23 mouse cellular contexts compared by ENCODE assay signal in genomic region chr6:148318736-148319135, GRCm38 (mm10).
DNase-seq lines count a peak whose midpoint lies in the region; ATAC-seq and TF ChIP-seq lines count a peak whose summit lies in the region.
"Had no signal": no experiment of that assay in that cellular context is flagged by ENCODE, and none has a peak within 500 bp of the region (broad histone marks: within the 10 kb centered on the region; RNA-seq: fewer than 3 reads in every experiment).

No protein-coding gene starts in this region.

- ATAC-seq in lung, embryonic 14.5 days (ENCODE audit: insufficient read depth) = peak; percentile 90
- 0 out of 2 replicates have a peak, but pooled peaks have one; percentile 40 for ATAC-seq in intestine, embryonic 16.5 days
- ATAC-seq: forebrain, embryonic 16.5 days; midbrain, embryonic 16.5 days had no signal

- DNase-seq in heart, adult 11 months = peak; percentile 85
- no peak for DNase-seq in heart, postnatal 14 days
- DNase-seq in lung, embryonic 14.5 days = peak; percentile 59
- no peak for DNase-seq in lung, adult 2 months
- peak; percentile 65 for DNase-seq in 3T3-L1 (ENCODE audit: low read depth, low spot score)
- no peak for DNase-seq in left cerebral cortex, adult 2 months (ENCODE audit: extremely low spot score in 1 of 2, low spot score in 2 of 2)
- DNase-seq: adrenal gland, postnatal 14 days; cerebellum, adult 8-10 months; gastrocnemius, postnatal 10 days; kidney, adult 18-20 months; kidney, postnatal 14 days; liver; thymus, adult 18-20 months; thymus, postnatal 36 days had no signal

- no peak for TF ChIP-seq POLR2A in lung, adult 2 months (IDR thresholded peaks at IDR 0.05; ENCODE audit: borderline replicate concordance, extremely low read depth, low read depth, low read length)

- H3K36me3 ChIP-seq in lung, embryonic 14.5 days (ENCODE audit: insufficient read depth) = no peaks in the 10 kb centered on the region
- no peaks in the 10 kb centered on the region for H3K36me3 ChIP-seq in intestine, embryonic 16.5 days (ENCODE audit: control insufficient read depth, insufficient read depth, low read length)
- H3K36me3 ChIP-seq: forebrain, embryonic 10.5 days; heart, embryonic 15.5 days; hindbrain, embryonic 15.5 days; limb, embryonic 10.5 days; liver, embryonic 15.5 days; midbrain, embryonic 10.5 days had no signal

- H3K9me3 ChIP-seq in lung, embryonic 14.5 days (ENCODE audit: low read depth, low read length) = no peaks in the 10 kb centered on the region
- no peaks in the 10 kb centered on the region for H3K9me3 ChIP-seq in intestine, embryonic 16.5 days (ENCODE audit: control insufficient read depth, low read length)
- H3K9me3 ChIP-seq: forebrain, embryonic 10.5 days; heart, embryonic 15.5 days; hindbrain, embryonic 15.5 days; limb, embryonic 10.5 days; liver, embryonic 15.5 days; midbrain, embryonic 10.5 days had no signal

- H3K27ac ChIP-seq in lung, embryonic 14.5 days (ENCODE audit: low read depth) = no peak overlapping the region
- no peak overlapping the region for H3K27ac ChIP-seq in intestine, embryonic 16.5 days (ENCODE audit: low read length)
- H3K27ac ChIP-seq in left cerebral cortex, adult 2 months = no peak overlapping the region
- H3K27ac ChIP-seq: forebrain, embryonic 10.5 days; hindbrain, embryonic 15.5 days; limb, embryonic 10.5 days; liver, embryonic 15.5 days; midbrain, embryonic 10.5 days had no signal

- intact Hi-C loops in heart, postnatal 14 days (cut with DNase I) = no loop called here
- intact Hi-C loops in left cerebral cortex, adult 2 months (cut with DNase I) = no loop called here

- H3K27me3 ChIP-seq in lung, embryonic 14.5 days (ENCODE audit: insufficient read depth, low read length) = no peaks in the 10 kb centered on the region
- no peaks in the 10 kb centered on the region for H3K27me3 ChIP-seq in intestine, embryonic 16.5 days (replicated peaks; ENCODE audit: control insufficient read depth, insufficient read depth, low read length)
- H3K27me3 ChIP-seq: heart, embryonic 15.5 days; hindbrain, embryonic 15.5 days; liver, embryonic 15.5 days had no signal

- no peak overlapping the region for H3K4me3 ChIP-seq in lung, embryonic 14.5 days (ENCODE audit: low read depth, low read length)
- no peak overlapping the region for H3K4me3 ChIP-seq in lung, adult 2 months (replicated peaks; ENCODE audit: extremely low read depth, low read depth, low read length)
- H3K4me3 ChIP-seq in intestine, embryonic 16.5 days (ENCODE audit: low read length) = no peak overlapping the region
- H3K4me3 ChIP-seq in left cerebral cortex, adult 2 months = no peak overlapping the region
- H3K4me3 ChIP-seq: forebrain, embryonic 10.5 days; heart, embryonic 15.5 days; hindbrain, embryonic 15.5 days; limb, embryonic 10.5 days; liver, embryonic 15.5 days; midbrain, embryonic 10.5 days had no signal

- TF ChIP-seq CTCF in lung, embryonic 14.5 days (IDR thresholded peaks at IDR 0.05; ENCODE audit: low read depth) = no peak
- TF ChIP-seq CTCF in lung, adult 2 months (IDR thresholded peaks at IDR 0.05; ENCODE audit: insufficient read depth, low read length) = no peak
- TF ChIP-seq CTCF in left cerebral cortex, adult 2 months (IDR thresholded peaks at IDR 0.05) = no peak

- H3K4me1 ChIP-seq in lung, embryonic 14.5 days (ENCODE audit: insufficient read depth) = no peaks in the 10 kb centered on the region
- H3K4me1 ChIP-seq in lung, adult 2 months (ENCODE audit: control insufficient read depth, insufficient read depth, low read length) = no peaks in the 10 kb centered on the region
- no peaks in the 10 kb centered on the region for H3K4me1 ChIP-seq in intestine, embryonic 16.5 days (ENCODE audit: control insufficient read depth, insufficient read depth, low read length)
- H3K4me1 ChIP-seq: forebrain, embryonic 10.5 days; hindbrain, embryonic 15.5 days; limb, embryonic 10.5 days; liver, embryonic 15.5 days; midbrain, embryonic 10.5 days had no signal

- no peak overlapping the region for H3K9ac ChIP-seq in lung, embryonic 14.5 days
- H3K9ac ChIP-seq in intestine, embryonic 16.5 days (ENCODE audit: low read depth, low read length) = no peak overlapping the region
- H3K9ac ChIP-seq: heart, embryonic 15.5 days; hindbrain, embryonic 15.5 days; liver, embryonic 15.5 days had no signal

- H3K4me2 ChIP-seq in lung, embryonic 14.5 days = no peak overlapping the region
- no peak overlapping the region for H3K4me2 ChIP-seq in intestine, embryonic 16.5 days (ENCODE audit: low read depth, low read length)
- H3K4me2 ChIP-seq: heart, embryonic 15.5 days; hindbrain, embryonic 15.5 days; liver, embryonic 15.5 days had no signal

Comparison
In these comparisons a context has a peak if more than half of its experiments do, and no peak if none do; other contexts are left out.
1. DNase-seq: peak in heart, adult 11 months (single experiment), lung, embryonic 14.5 days (single experiment) and 3T3-L1 (single experiment); none in heart, postnatal 14 days (0 of 2), lung, adult 2 months (single experiment) and left cerebral cortex, adult 2 months (0 of 2).